Mouse (Mus musculus) thymus, postnatal 4 days (tissue): ENCODE measurements at regions not wholly inside any gene's neighbourhood (a gene's known extent, or its start where the extent isn't known, plus 50 kb on each side); places are given as distances from the start of the nearest gene placed in this dataset.

Experiments
- DNase-seq: peaks from one replicate; pipeline ENCODE4 v3.0.0; 2021

GRCm38 (mm10) chr1:61277170-61277710 lies 299.5 kb downstream of the Icos start:
- DNase-seq = no peak

- no peak for DNase-seq
Observed at GRCm38 (mm10) chr1:61288185-61288584, 310.5 kb downstream of the Icos start.

DNA sequence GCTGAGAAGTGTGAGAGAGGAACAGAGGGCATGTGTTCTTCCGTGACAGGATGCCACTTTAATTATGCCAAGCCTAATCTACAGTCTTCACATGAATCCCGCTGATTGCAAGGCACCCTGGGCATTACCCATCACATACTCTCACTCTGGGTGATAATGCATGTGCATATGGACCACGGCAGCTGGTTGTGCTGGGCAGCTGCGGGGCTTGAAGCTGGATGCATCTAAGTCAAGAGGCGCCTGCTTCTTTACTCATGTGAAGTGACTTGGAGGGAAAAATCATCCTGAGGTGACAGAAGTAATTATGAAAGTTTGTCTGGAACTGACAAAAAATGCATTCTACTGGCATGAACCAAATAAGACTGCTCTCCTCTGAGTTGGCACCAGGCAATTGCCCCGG lies 311.2 kb downstream of the Icos start:
- DNase-seq = no peak

DNA sequence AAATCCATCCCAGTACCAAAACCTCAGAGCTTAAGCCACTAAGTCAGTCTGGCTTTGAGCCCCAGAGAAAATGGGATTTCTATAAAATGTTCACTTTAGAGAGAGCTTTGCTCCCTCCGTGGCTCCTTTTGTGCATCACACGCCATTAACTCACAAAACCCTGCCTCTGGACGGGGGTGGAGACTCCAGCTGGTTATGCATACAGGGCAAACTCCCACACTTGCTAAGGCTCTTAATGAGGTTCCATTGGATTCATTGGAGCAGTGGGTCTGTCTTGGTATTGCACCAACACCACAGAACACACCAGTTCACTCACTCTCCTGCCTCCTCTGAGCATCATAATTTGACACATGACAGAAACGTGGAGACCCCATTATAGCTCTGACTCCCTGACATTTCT lies 311.8 kb downstream of the Icos start:
- no peak for DNase-seq

DNA sequence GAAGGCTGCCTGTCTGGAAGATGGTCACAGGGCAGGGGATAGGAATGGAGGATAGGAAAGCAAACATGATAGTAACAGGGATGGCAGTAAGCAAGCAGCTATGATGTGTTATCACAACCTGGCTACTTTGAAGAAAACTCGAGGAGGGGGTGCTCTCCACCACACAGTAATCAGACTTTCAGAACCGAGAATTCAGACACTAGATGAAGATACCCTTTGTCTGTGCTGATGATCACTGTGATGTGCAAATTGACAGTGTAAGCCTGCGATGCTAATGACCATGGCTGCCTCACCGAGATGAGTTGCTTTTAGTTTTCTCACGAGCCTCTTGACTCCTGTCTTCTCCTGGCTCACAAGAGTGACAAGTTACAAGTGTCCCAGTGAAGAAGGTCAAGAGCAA lies 315.4 kb downstream of the Icos start:
- DNase-seq = no peak

DNA sequence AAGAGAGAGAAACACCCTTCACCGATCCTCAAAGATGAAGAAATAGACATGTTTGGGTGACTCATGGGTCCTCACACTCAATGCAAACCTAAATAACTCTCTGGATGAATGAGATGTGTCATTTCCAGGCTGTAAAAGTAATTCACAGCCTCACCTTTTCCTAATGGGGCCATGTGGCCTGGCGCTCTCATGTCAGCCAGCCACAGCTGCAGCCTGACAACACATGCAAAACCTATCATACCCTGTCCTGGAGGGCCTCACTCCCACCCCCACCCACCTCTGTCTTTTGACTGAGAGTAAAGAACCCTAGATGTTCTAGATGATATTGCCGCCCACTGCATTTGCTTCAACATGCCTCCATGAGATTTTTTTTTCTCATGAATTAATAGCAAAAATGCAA lies 317.5 kb downstream of the Icos start:
- no peak for DNase-seq

DNA sequence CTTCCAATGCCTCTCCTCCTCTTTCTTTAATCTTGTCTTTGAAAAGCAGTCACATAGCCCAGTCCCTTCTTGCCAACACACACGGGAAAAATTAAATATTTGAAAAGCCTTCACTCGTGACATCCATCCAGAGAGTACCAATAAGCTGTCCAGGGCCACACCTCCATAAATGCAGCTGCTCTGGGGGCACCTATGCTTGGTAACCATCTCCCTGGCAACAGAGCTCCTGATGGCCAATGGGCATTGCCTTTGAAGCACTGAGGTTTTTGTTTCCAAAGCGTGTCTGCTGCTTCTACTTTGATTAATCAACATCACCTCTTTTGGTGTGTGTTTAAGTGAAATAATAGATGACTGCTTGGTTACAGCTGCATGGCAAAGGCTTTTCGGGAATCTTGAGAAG lies 319.1 kb downstream of the Icos start:
- DNase-seq = no peak

GRCm38 (mm10) chr1:61297361-61297760 lies 319.6 kb downstream of the Icos start:
- DNase-seq = no peak

DNA sequence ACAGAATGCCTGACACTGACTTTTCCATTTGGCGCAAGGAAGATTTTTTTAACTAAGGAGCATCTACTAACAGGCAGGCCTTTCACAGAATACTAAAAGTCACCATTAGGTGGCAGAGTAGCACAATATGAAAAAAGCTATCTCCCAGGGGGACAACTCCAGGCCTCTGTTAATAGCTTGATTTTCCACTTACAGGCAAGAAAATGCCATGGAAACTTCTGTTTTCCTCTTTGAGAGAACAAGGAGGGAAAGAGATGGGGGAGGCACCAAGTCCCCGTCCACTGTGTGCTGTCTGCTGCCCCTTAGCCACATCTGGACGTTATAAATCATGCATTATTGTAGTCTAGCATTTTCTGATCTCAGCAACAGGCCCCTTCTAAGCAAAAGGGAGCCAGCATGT lies 320.3 kb downstream of the Icos start:
- DNase-seq = no peak

GRCm38 (mm10) chr1:61298779-61299178 lies 321.1 kb downstream of the Icos start:
- DNase-seq = no peak

GRCm38 (mm10) chr1:61300491-61300890 lies 322.8 kb downstream of the Icos start:
- no peak for DNase-seq

DNA sequence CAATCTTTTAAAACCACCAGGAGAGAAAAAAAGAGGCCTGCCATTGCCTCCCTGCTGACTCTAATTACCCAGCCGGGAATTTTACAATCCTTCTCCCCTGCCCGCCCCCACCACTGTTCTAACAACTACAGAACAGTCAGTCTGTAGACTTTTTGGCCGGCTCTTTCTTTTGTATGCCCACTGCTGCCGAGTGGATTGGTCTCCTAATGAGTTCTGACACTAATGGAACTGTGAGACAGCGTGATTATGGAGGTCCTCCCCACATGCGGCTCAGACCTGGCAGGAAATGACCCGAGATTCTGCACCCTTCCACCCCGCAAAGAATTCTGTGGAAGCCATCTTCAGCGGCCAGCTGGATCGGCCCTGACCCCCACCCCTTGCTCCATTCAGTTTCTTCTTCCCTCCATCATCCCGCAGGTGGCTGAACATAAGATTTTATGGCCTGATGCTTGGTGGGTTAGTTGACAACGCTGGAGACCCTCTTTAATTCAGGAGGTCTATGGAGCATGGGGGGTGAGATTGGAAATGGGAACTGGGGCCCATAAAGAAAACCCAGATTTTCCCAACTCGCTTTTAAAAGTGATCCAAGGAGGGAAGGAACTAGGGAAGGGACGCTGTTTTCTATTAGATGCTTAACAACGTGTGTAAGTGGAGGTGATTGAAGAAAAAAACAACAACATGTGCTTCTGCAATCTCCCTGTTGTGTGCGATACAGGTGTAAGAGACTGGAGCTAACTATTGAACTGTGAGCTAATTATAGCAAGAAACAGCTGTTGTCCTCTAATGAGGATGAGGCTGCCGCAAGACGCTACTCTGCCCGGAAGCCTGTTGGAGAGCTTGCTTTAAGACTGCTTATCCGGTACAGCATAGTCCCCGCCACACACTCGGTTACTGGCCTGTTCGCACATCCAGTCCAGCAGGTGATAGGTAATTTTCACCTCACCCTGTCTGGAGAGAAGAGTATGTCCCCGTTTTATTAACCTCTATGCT lies 323.6 kb downstream of the Icos start:
- DNase-seq = no peak

DNA sequence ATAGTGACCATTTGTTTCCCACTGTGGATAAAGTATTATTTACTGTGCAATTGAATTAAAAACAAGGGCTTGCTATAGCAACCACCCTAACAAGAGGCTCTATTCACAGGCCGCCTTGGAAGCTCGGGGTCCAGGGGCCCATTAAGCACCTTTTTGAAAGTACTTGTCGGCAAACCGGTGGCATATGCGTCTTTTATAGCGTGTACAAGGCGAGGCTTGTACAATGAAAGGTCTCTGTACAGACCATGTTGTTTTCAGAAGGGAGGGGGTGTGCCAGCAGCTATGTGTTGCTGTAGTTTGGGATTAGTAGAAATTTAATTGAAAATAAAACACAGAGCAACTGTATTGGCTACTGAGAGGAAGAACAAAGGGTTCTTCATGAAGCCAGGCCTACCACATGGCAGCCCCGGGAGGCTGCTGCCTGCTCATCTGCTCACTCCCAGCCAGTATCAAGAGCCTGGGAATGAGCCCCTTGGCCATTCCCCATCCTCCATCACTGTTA lies 324.9 kb downstream of the Icos start:
- no peak for DNase-seq

- DNase-seq = no peak
Observed at GRCm38 (mm10) chr1:61306296-61306695, 328.6 kb downstream of the Icos start.

DNA sequence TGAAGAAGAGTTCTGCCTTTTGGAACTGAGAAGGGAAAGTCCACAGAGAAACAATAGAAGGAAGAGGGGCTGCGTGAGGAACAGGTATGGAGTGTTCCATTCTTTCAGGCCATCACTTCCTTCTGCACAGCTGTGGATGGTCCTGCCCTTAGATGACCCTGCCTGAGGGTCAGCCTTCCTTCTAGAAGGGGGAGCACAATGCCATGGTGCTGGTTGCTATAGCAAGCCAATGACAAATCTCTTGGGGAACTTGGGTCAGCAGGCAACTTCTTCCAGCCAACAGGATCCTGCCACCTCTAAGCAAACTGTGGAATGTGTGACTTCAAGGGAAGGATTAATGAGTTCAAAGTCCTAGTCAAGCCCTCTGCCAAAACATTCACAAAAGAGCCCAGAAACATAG lies 329.1 kb upstream of the Pard3b start:
- no peak for DNase-seq

GRCm38 (mm10) chr1:61310063-61310760 lies 328.4 kb upstream of the Pard3b start:
- DNase-seq = no peak

DNA sequence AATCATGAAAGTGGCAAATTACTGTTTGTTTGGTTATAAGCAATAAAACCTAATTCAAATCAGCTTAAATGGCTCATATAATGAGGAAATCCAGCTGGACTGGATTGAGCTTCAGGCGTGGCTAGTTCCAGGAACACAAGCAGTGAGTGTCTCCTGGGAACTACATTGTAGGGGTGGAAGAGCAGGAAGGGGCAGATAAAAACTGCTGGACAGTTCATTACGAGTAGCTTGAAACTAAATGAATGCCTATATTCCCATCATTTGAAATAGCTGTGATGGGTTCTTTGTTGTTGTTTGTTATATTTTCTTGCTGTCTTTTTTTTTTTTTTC lies 327.9 kb upstream of the Pard3b start:
- no peak for DNase-seq

DNA sequence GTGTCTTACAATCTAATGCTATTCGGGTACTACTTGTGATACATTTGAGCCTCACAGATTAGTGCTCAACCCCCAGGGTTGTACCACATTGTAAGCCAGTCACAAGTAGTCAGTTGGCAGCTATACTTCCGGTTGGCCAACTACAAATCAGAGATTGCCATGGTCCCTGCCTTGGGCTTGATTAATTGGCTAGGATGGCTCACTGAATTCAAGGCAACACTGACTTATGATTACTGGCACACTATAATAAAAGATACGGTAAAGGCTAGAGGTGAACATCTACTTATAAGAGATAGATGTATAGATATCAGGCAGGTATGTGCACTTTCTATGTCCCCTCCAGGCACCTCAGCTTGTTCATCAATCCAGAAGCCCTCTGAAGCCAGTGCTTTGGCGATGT lies 325.4 kb upstream of the Pard3b start:
- DNase-seq = no peak

DNA sequence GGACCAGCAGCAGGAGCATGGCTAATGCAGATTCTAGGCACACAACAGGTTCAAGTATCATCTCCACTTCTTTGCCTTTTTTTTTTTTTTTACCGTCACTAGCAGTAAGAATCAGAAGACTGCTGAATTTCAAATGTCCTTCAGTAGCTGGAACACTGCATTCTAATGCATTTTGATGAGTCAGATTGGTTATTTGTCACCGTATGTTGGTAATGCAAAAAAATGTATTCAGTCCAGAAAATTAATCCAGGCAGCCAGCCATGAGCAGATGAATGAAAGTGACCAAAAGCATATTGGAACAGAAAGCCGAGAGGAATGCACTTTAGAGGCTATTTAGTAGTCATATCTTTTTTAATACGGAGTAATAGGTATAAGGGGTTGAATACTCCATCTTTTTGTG lies 322.4 kb upstream of the Pard3b start:
- no peak for DNase-seq

- DNase-seq = no peak
Observed at GRCm38 (mm10) chr1:61316736-61317135, 321.9 kb upstream of the Pard3b start.

DNA sequence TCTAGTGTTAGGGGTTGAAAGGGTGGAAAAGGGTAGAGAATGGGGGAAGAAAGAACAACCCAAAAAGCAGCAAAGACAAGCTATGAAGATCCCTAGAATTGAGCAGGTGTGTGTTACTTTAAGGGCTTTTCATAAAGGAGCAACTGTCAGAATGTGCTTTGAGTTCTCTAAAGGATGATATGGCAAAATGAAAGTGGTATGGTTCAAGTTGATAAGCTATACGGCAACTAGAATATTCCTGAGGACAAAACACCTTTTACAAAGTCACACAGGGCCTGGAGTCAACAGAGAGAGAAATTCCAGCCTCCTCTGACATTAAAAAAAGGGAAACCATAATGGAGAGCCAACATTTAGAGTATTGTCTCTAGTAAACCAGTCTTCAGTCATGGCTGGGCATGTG lies 320.6 kb upstream of the Pard3b start:
- no peak for DNase-seq

GRCm38 (mm10) chr1:61321513-61322145 lies 317.0 kb upstream of the Pard3b start:
- no peak for DNase-seq

DNA sequence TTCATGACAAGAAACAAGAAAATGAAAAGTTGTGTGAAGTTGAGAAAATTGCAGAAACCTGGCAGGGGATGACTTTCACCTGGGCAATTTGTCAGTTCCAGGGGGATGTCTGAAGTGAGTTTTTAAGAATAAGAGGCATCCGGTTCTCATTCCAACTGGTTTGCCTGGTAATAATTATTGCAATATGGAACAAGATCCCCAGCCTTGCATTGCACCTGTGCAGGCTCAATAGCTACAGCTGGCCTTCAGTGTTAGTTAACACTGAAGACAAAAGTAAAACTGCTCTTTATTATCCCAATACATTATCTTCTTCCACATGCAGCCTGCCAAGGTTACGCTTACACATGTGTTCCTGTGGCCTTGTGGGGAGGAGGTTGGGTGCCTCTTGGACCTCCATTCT lies 307.2 kb upstream of the Pard3b start:
- DNase-seq = no peak
